Mouse (Mus musculus): ENCODE measurements at regions not wholly inside any gene's neighbourhood (a gene's known extent, or its start where the extent isn't known, plus 50 kb on each side); places are given as distances from the start of the nearest gene placed in this dataset.

GRCm38 (mm10) chr16:9310744-9311143 is 480.8 kb downstream of the 1810013L24Rik start:
- no peak for DNase-seq
- H3K27me3 ChIP-seq (ENCODE audit: control insufficient read depth, insufficient read depth, low read length), result no peaks in the 10 kb centered on the region
- TF ChIP-seq CTCF (IDR thresholded peaks at IDR 0.05; ENCODE audit: borderline replicate concordance, insufficient read depth, low read depth, low read length) (peak; percentile 55), POLR2A (IDR thresholded peaks at IDR 0.05; ENCODE audit: borderline replicate concordance, insufficient read depth, low read length) (no peak)
- WGBS, result 47% methylated on average over 1 of the region's 1 CpGs
- H3K4me1 ChIP-seq (ENCODE audit: control insufficient read depth, insufficient read depth, low read length), result no peaks in the 10 kb centered on the region
- no peak overlapping the region for H3K27ac ChIP-seq (ENCODE audit: insufficient read depth, low read length)
- no peak overlapping the region for H3K4me3 ChIP-seq (replicated peaks; ENCODE audit: insufficient read depth, low read depth, low read length)

DNA sequence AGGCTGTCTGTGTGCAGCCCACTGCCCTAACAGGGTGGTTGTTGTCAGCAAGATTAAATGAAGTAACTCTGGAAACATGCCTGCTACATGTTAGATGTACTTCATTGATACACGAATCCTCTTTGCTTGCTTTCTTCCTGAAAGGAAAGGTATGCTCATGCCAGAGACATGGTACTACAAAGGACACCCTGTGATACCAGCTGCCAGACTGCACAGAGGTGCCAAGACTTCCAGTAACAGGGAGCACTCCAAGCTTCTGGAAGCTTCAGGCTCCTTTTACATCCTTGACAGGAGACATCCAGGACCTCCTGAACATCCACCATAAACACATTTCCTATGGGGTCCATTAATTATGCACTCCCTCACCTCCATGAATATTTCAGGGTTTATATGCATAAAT is 505.7 kb downstream of the 1810013L24Rik start:
- H3K4me1 ChIP-seq (ENCODE audit: control insufficient read depth, insufficient read depth, low read length), result 0 out of 2 replicates have a peak, but pooled peaks cover 2% of the 10 kb centered on the region
- no peak for DNase-seq
- TF ChIP-seq POLR2A (IDR thresholded peaks at IDR 0.05; ENCODE audit: borderline replicate concordance, insufficient read depth, low read length) (no peak), CTCF (IDR thresholded peaks at IDR 0.05; ENCODE audit: borderline replicate concordance, insufficient read depth, low read depth, low read length) (no peak)
- 27% methylated on average over 1 of the region's 1 CpGs for WGBS
- H3K27ac ChIP-seq (ENCODE audit: insufficient read depth, low read length), result no peak overlapping the region
- no peak overlapping the region for H3K4me3 ChIP-seq (replicated peaks; ENCODE audit: insufficient read depth, low read depth, low read length)
- no peaks in the 10 kb centered on the region for H3K27me3 ChIP-seq (ENCODE audit: control insufficient read depth, insufficient read depth, low read length)

- no peak for DNase-seq
- no peak overlapping the region for H3K27ac ChIP-seq (ENCODE audit: insufficient read depth, low read length)
- H3K4me1 ChIP-seq (ENCODE audit: control insufficient read depth, insufficient read depth, low read length), result 0 out of 2 replicates have a peak, but pooled peaks cover 2% of the 10 kb centered on the region
- WGBS, result 18% methylated on average over 6 of the region's 6 CpGs
- TF ChIP-seq CTCF (IDR thresholded peaks at IDR 0.05; ENCODE audit: borderline replicate concordance, insufficient read depth, low read depth, low read length) (no peak), POLR2A (IDR thresholded peaks at IDR 0.05; ENCODE audit: borderline replicate concordance, insufficient read depth, low read length) (no peak)
- no peak overlapping the region for H3K4me3 ChIP-seq (replicated peaks; ENCODE audit: insufficient read depth, low read depth, low read length)
- H3K27me3 ChIP-seq (ENCODE audit: control insufficient read depth, insufficient read depth, low read length), result no peaks in the 10 kb centered on the region
These were observed 506.2 kb downstream of the 1810013L24Rik start for GRCm38 (mm10) chr16:9336063-9336462.

DNA sequence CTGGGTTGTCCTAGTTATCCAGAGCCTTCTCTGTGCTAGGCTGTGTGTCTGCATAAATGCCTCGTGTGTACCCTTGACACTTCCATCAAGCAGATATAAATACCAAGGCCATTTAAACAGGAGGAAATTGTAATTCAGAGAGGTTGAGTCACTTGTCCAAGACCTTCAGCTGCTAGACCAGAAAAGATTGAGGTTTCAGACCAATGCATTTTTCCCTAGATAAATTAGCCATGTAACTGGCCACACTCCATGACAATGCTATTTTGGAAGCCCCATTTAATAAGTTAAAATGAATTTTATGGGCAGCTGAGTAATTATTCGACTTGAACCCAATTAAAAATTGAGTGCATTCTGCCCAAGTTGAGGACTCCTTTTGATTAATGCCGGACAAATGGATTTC is 509.6 kb downstream of the 1810013L24Rik start:
- Histone ChIP-seq H3K27me3 (ENCODE audit: control insufficient read depth, insufficient read depth, low read length) (no peaks in the 10 kb centered on the region), H3K27ac (ENCODE audit: insufficient read depth, low read length) (no peak overlapping the region), H3K4me1 (ENCODE audit: control insufficient read depth, insufficient read depth, low read length) (0 out of 2 replicates have a peak, but pooled peaks cover 2% of the 10 kb centered on the region), H3K4me3 (replicated peaks; ENCODE audit: insufficient read depth, low read depth, low read length) (no peak overlapping the region)
- TF ChIP-seq CTCF (IDR thresholded peaks at IDR 0.05; ENCODE audit: borderline replicate concordance, insufficient read depth, low read depth, low read length) (no peak), POLR2A (IDR thresholded peaks at IDR 0.05; ENCODE audit: borderline replicate concordance, insufficient read depth, low read length) (no peak)
- WGBS, result 59% methylated on average over 3 of the region's 3 CpGs
- no peak for DNase-seq

DNA sequence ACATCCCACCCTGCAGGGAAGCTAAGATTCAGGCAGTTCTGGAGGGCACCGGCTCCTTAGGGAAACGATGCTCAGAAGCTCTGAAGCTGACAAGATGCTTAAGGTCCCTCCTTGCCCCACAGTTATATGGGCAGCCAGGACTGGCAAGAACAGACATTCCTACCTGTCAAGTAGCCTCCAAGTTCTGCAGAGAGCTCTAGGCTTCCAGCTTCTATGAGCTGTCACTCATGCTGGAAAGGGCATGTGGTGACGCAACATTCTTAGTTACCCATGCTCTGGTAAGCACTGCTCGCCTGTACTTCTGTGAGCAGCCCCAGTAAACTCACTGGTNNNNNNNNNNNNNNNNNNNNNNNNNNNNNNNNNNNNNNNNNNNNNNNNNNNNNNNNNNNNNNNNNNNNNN is 511.3 kb downstream of the 1810013L24Rik start:
- WGBS, result 83% methylated on average over 4 of the region's 4 CpGs
- H3K4me3 ChIP-seq (replicated peaks; ENCODE audit: insufficient read depth, low read depth, low read length), result no peak overlapping the region

GRCm38 (mm10) chr16:9353811-9354210 is 523.9 kb downstream of the 1810013L24Rik start:
- Histone ChIP-seq H3K27ac (ENCODE audit: insufficient read depth, low read length) (no peak overlapping the region), H3K4me3 (replicated peaks; ENCODE audit: insufficient read depth, low read depth, low read length) (no peak overlapping the region), H3K27me3 (ENCODE audit: control insufficient read depth, insufficient read depth, low read length) (no peaks in the 10 kb centered on the region), H3K4me1 (ENCODE audit: control insufficient read depth, insufficient read depth, low read length) (no peaks in the 10 kb centered on the region)
- TF ChIP-seq CTCF (IDR thresholded peaks at IDR 0.05; ENCODE audit: borderline replicate concordance, insufficient read depth, low read depth, low read length) (no peak), POLR2A (IDR thresholded peaks at IDR 0.05; ENCODE audit: borderline replicate concordance, insufficient read depth, low read length) (no peak)
- no peak for DNase-seq
- WGBS, result 93% methylated on average over 4 of the region's 4 CpGs

More for the DNA sequence above, 511.3 kb downstream of the 1810013L24Rik start:
- Histone ChIP-seq H3K27me3 (ENCODE audit: control insufficient read depth, insufficient read depth, low read length) (no peaks in the 10 kb centered on the region), H3K4me1 (ENCODE audit: control insufficient read depth, insufficient read depth, low read length) (no peaks in the 10 kb centered on the region), H3K27ac (ENCODE audit: insufficient read depth, low read length) (no peak overlapping the region)
- no peak for DNase-seq
- TF ChIP-seq POLR2A (IDR thresholded peaks at IDR 0.05; ENCODE audit: borderline replicate concordance, insufficient read depth, low read length), result no peak
- TF ChIP-seq CTCF (IDR thresholded peaks at IDR 0.05; ENCODE audit: borderline replicate concordance, insufficient read depth, low read depth, low read length), result no peak

DNA sequence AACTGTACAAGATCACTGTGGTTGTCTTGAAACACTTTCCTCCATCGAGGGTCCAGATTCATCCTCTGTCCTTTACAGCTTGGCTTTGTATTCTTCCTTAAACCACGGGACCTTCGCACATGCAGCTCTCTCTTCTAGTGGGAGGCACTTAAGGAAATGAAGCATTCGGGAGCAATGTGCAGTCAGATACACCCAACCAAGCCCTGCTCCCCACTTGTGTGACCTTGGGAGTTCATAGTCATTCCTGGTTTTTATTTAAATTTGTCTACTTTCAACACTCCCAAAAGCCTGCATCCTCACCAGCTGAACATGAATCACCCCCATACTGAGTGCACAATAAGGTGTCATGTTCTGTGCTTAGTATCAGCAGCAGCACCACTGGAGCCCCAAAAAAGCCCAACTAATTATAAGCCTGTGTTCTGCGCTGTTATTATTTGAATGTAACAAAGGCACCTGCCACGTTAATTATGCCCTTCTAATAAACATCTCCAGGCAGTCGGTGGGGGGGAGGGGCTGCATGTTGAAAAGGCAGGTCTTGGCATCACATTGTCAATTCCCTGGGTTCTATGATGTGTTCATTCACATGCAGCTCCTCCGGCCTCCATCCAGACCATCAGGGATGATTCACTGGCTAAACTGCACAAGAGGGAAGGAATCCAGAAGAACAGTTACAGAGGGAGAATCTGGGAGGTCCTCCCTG is 524.6 kb downstream of the 1810013L24Rik start:
- TF ChIP-seq CTCF (IDR thresholded peaks at IDR 0.05; ENCODE audit: borderline replicate concordance, insufficient read depth, low read depth, low read length) (no peak), POLR2A (IDR thresholded peaks at IDR 0.05; ENCODE audit: borderline replicate concordance, insufficient read depth, low read length) (no peak)
- H3K4me1 ChIP-seq (ENCODE audit: control insufficient read depth, insufficient read depth, low read length), result no peaks in the 10 kb centered on the region
- WGBS, result 56% methylated on average over 8 of the region's 8 CpGs
- no peak for DNase-seq
- no peaks in the 10 kb centered on the region for H3K27me3 ChIP-seq (ENCODE audit: control insufficient read depth, insufficient read depth, low read length)
- no peak overlapping the region for H3K4me3 ChIP-seq (replicated peaks; ENCODE audit: insufficient read depth, low read depth, low read length)
- H3K27ac ChIP-seq (ENCODE audit: insufficient read depth, low read length), result no peak overlapping the region

- 75% methylated on average over 4 of the region's 4 CpGs for WGBS
- Histone ChIP-seq H3K4me3 (replicated peaks; ENCODE audit: insufficient read depth, low read depth, low read length) (no peak overlapping the region), H3K27me3 (ENCODE audit: control insufficient read depth, insufficient read depth, low read length) (no peaks in the 10 kb centered on the region), H3K27ac (ENCODE audit: insufficient read depth, low read length) (no peak overlapping the region), H3K4me1 (ENCODE audit: control insufficient read depth, insufficient read depth, low read length) (no peaks in the 10 kb centered on the region)
- TF ChIP-seq POLR2A (IDR thresholded peaks at IDR 0.05; ENCODE audit: borderline replicate concordance, insufficient read depth, low read length) (no peak), CTCF (IDR thresholded peaks at IDR 0.05; ENCODE audit: borderline replicate concordance, insufficient read depth, low read depth, low read length) (no peak)
- DNase-seq, result no peak
These were observed 528.8 kb downstream of the 1810013L24Rik start for GRCm38 (mm10) chr16:9358651-9359050.
